Mouse (Mus musculus): ENCODE results near the gene Pnpla2. TPM values are rescaled to one million over a fixed set of nuclear protein-coding genes. Genes with fewer than 3 reads are reported as not detected.
"Not testable (repeated sequence)": the region's sequence is repeated elsewhere in the genome, so short reads cannot be mapped to it uniquely, and the experiment has no call there.

Gene Pnpla2
- total RNA-seq (2021) = 100 to 1,000 TPM; 119 to 151 TPM
- long read RNA-seq, experiment 1, transcript Pnpla2-203 (9 exons, 2,625 nt) = major isoform, 83 of 96 reads
- long read RNA-seq, experiment 1, partial matches to known transcripts = 12 of 96 reads
- long read RNA-seq, experiment 1, other reads (novel, unspliced or antisense) = 1 of 96 reads
- long read RNA-seq, experiment 2, transcript Pnpla2-203 (9 exons, 2,625 nt) = major isoform, 101 of 130 reads
- long read RNA-seq, experiment 2, partial matches to known transcripts = 14 of 130 reads
- long read RNA-seq, experiment 2, other reads (novel, unspliced or antisense) = 13 of 130 reads

DNA sequence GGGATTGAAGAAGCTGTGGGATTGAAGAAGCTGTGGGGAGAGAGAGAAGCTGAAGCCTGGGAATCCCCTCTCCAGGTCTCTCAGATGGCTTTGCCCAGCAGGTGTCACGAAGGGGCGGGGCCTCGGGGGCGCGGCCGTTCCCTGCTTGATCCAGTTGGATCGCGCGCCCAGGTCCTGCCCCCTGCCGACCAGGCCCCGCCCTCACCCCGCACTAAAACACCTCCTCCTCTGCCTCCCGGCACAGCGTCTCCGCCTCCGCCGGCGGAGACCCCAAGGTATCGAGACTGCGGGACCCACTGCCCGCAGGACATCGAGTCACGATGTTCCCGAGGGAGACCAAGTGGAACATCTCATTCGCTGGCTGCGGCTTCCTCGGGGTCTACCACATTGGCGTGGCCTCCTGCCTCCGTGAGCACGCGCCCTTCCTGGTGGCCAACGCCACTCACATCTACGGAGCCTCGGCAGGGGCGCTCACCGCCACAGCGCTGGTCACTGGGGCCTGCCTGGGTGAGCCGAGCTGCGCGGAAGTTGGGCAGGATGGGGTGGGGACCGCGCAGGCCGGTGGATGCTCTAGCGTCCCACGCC is at the start of gene Pnpla2:
TSS of gene Pnpla2 (plus strand) at position 232 of the 585 bp plus-strand sequence.
- peak; percentile 97 for DNase-seq

DNA sequence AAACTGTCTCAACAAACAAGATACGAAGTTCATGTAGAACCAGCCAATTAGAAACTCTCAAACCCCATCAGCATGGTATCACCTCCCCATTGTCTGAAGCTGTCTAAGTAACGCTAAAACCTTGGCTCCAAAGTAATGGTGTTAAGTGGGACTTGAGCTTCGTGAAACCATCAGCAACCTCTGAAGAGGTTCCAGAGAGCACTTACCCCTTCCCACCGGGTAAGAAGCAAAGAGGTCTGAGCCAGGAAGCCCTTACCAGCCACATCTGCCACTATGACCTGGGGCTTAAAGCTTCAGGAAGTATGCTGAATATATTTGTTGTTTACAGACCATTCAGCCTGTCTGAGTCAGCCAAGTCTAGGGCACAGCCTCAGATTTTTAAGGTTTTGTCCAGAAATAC is 49.5 kb upstream of the Pnpla2 start:
- no peak for DNase-seq

DNA sequence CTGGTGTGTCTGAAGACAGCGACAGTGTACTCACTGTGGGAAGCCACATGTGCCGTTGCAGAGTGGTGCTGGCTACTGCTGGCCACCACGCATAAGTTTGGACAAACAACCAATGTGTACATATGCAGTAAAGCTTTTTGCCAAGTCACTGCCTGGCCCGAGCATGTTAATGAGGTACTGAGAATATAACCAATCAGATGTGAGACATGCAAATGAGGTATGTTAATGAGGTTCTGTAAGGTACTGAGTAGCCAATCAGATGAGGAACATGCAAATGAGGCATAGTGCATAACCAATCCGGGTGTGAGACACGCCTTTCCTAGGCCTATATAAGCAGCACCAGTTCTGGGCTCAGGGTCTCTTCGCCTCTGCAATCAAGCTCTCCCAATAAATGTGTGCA is 47.3 kb upstream of the Pnpla2 start:
- DNase-seq = not testable (repeated sequence)

DNA sequence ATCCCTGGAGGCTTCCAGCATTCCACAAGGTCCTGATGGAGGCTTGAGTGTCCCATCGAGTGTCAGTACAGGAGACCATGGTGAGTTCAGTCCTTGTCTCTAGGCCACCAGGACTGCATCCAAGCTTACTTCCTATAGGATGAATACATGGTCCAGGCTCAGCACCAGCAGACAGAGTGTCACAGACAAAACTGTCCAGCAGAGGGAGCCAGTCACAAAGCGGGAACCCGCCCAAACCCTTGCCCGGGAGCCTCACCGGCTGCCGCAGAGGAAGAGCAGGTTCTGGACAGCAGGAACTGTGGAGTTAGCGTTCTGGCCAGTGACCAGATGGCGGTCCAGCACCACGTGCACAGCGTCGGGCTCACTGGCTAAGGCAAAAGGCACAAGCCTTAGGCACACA is 46.2 kb upstream of the Pnpla2 start:
- DNase-seq = peak; percentile 88

DNA sequence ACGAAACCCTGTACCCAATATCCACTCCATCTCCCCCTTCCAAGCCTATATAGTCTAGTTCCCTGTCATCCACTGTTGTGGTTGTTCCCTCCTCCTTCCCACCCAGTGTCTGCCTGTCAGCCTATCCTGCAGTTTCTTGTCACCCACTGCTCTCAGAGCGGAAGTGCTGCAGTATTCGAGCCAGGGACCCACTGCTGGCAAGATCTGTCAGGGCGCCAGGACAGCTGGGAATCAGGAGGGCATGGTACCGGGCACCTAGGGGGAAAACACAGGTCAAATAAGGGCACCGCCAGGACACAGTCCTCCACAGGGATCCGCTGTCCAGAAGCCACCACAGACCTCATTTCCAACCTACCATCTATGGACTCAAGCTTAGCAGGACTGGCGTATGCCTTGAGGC is 44.4 kb upstream of the Pnpla2 start:
- no peak for DNase-seq

DNA sequence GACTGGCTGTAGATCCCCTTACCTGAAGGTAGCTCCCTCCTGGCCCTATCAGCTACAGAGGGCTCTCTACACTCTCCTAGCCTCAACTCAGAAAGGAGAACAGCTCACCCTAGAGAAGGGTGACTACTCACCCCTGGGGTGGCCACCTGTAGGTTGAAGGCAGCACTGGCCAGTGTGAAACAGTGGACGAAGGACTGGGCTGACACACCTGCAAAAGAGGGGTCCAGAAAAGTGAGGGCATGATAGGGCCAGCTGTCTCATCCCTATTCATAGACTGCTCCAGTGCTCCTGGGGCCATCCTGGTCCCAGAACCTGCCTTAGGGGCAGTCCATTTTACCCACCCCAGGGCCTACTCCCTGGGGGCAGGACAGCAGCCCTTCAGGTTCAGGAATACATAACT is 43.3 kb upstream of the Pnpla2 start:
- DNase-seq = no peak

DNA sequence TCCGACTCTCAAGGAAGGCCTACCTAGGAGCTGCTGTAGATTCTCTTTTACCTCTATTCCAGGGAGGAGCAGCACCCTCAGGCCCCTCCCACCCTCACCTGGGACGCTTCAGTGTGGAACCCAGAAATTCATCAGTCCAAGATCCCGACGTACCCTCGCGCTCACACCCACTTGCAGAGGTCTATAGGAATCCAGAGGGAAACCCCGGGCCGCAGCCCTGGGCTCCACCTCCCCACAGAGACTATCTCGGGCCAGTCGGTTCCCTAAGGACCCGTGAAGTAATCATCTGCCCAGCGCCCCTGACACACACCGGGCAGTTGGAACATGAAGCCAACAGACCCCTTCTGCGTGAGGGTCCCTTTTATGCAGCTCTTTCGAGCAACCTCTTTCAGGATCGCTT is 41.7 kb upstream of the Pnpla2 start:
- no peak for DNase-seq

DNA sequence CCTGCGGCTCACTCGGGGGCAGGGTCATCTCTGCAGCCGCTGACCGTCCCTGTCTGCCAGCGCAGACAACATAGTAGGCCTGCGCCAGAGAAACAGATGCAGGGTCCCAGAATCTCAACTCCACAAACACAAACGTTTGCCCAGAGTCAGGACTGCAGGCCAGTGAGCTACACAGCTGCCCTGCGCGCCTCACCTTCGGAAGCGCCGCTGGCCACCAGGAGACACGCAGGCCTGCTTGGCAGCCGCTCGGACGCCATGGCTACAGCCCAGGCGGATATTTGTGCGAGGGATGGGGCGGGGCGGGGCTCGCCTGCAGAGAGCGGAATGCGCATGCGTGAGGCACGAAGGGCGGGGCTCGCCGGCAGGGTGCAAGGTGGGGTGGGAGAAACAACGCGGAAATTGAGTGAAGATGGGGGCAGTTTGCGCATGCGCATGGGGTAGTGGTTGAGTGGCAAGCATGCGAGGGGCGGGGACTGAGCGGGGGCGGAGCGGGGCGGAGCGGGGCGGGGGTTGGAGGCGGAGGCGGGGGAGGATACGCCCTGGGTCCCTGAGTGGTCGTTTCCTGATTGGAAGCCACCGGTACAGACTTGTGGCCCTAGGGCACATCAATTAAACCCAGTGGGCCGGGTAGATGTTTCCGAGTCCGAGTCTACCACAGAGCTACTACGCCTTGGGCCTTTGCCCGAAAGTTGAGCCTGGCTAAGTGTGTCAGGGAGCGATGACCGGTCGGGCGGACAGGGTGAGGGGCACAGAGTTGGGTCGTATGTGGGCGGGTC is 41.0 kb upstream of the Pnpla2 start, which contains the start of gene Gatd1:
TSS of gene Gatd1 (minus strand) at position 328 of the 776 bp plus-strand sequence.
- peak; percentile 100 for DNase-seq

DNA sequence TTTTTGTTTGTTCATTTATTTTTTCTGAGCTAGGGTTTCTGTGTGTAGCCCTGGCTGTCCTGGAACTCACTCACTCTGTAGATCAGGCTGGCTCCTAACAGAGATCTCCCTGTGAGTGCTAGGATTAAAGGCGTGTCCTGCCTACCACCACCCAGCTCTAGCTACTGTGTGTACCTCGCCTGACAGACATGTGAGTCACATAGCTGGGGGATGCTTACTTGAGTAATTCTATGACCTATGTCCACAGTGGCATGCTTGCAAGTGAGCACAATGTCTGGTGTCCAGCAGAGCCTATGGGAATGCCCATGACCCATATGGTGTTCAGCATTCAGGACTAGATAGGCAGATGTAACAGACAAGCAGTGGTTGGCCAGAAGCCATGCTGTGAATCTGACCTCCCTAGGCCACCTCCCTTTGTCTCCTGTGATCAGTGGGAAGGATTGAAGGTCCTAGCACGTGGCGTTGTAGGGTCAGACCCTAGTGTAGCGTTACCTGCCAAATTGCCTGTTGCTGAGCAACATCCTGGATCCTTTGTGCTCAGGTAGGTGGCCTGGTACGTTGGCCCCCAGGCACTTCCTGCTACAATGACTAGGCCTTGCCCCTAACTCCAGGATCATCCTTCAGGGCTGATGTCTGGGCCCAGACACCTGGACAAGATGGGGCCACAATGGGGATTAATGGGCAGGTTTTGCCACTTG is 38.7 kb upstream of the Pnpla2 start:
- no peak for DNase-seq

DNA sequence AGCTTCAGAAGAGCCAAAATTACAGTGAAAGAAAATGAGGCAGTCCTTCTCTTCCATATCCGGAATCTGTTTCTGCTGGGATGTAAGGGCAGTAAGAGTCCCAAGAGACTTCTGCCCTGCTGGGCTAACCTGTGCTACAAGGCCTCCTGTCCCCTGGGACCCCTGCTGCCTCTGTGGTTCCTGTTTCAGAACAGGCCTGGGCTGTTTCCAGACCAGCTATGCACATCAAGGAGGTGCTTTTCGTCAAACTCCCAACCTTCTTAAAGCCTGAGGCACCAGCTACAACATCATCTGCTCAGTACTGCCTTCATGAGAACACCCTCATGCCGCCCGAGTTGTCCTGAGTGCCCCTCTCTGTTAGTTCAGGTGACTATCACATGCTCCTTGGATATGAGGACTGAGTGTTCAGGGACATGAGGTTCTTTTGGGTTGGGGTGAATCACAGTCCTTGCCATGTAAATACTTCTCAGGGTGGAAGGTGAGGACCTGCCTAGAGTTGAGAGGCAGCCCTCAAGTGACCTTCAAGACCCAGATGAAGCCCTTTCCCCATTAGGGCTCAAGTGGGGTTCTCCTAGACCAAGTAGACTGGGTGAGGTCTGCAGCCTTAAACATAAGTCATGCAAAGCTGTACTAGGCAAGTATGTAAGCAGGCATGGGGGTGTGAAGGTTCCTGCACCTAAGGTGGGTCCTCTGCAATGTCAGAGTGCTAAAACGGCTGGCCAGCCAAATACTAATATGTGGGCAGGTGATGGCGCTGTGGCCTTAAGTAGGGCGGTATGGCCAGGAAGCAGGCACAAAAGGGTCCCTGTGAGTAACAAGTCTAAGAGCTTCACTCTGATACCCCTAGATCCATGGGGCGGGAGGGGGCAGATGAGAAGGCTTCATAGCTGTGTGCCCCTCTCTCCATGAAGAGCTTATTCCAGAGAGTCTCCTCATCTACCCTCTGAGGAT is 37.0 kb upstream of the Pnpla2 start:
- DNase-seq = no peak

DNA sequence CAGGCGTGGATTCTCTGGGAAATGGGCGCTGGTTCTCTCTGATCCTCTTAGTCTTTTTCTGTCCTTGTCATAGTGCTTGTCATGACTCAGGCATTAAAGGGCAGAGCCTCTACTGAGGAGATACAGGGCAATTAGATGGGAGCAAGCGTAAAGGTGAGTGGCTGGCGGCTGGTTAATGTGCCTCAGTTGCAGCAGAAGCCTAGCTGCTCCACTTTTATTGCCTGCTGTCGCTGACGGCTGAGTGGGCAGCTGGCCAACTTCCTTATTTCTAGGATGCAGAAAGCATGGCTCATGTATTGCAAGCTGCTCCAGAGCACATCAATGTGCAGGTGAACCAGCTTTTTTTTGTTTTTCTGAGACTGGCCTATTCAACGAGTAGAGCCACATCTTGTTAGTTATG is 36.0 kb upstream of the Pnpla2 start:
- no peak for DNase-seq

DNA sequence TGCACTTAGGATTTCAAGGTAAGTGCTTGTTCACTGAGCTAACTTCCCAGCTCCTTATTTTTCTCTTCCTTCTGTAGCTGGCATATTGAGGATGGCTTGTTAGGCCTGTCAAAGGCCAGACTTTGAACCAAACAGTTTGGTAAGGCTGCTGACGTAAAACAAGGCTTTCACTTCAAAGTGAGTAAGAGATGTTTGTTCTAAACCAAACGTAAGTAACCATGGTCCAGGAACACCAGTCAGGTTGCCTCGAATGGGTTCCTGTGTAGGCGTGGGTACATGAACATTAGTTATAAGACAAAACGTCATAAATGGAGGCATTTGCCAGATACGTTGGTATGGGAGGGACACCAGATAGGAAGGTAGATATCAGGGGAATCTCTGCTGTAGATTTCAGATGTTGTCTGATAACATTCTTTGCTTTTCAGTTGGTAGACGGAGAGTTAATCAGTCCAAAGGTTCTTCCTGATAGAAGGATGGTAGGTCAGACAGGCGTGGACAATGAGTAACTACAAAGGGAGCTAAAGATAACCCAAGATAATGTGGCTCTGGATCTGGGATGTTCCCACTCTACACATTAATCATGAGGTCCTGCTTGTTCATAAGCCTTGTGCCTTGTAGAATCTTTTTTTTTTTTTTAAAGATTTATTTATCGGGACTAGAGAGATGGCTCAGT is 34.8 kb upstream of the Pnpla2 start:
- DNase-seq = no peak

DNA sequence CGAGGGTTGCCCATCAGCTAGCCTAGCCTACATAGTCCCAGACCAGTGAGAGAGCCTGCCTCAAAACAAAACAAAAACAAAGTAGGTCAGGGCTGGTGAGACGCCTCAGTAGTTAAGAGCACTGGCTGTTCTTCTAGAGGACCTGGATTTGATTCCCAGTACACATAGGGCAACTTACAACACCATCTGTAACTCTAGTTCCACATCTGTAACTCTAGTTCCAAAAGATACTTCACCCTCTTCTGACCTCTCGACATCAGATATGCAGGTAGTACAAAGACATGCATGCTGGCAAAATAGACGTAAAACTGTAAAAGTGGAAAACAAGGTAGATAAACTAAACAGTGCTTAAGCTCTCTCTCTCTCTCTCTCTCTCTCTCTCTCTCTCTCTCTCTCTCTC is 31.2 kb upstream of the Pnpla2 start:
- no peak for DNase-seq

DNA sequence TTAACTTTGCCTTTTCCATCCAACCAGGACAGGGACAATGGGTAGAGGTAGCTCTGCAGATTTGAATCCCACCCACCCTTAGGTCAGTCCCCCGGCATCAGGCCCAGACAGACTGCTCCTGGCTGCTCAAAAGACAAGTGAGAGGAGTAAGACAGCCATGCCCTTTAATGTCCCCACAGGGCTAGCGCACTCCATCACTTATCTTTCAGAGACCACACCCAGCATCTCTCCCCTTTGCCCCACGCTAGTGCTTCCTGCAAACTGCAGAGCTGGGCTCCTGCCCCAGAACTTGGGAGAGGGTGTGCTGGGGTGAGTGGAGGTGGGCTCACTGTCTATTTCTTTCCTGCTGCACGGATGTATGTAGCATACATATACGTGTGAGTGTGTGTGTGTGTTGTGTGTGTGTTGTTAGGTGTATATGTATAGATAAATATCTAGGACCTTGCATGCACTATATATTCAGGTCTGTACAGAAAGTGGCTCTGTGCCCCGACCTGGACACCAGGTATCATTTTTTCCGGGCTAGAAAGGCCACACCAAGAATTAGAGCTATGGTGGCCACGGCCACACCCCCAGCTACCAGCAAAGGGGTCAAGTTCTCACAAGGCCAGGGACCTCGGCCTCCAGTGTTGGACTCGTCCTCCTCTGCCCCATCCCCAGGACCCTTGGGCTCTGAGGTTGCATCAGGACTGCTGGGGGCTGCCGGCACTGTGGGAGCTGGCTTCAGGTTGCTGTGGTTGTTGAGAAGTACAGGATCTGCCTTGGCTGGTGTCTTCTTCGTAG is 27.9 kb upstream of the Pnpla2 start:
- no peak for DNase-seq

DNA sequence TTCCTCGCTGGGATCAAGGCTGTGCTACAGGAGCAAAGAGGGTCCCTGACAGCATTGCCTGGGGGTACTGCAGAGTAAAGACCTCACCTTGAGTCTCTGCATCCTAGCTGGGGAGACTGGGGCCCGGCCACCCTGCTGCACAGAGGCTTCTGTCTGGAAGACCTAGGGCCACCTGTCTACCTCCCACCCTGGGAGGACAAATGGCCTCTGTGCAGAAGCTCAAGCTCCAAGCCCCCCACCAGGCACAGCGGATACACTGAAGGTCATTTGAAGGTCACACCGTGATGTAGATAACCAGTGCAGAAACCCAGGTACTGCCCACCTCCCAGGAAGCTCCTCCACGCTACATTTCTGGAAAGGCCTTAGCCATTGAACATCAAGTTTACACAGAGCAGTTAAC is 26.3 kb upstream of the Pnpla2 start:
- no peak for DNase-seq

DNA sequence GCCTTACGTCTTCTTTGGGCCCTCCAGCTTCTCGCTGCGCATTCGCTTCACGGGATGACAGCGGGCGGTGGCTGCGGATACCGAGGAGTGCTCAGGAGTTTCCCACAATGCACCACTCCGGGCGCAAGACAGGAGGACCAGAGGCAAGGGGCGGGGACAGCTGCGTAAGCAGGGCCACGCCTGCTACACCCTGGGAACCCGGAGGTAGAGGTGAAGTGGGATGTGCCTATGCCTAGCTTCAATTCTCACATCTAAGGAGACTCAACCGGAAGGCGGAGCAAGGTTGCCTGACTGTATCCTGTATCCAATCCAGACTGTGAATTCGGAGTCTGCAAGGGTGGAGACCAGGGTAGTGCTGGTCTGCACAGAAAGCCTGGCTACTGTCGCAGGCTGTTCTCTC is 25.7 kb upstream of the Pnpla2 start, which contains the start of gene Cend1:
TSS of gene Cend1 (minus strand) at position 182 of the 400 bp plus-strand sequence.
- DNase-seq = no peak

DNA sequence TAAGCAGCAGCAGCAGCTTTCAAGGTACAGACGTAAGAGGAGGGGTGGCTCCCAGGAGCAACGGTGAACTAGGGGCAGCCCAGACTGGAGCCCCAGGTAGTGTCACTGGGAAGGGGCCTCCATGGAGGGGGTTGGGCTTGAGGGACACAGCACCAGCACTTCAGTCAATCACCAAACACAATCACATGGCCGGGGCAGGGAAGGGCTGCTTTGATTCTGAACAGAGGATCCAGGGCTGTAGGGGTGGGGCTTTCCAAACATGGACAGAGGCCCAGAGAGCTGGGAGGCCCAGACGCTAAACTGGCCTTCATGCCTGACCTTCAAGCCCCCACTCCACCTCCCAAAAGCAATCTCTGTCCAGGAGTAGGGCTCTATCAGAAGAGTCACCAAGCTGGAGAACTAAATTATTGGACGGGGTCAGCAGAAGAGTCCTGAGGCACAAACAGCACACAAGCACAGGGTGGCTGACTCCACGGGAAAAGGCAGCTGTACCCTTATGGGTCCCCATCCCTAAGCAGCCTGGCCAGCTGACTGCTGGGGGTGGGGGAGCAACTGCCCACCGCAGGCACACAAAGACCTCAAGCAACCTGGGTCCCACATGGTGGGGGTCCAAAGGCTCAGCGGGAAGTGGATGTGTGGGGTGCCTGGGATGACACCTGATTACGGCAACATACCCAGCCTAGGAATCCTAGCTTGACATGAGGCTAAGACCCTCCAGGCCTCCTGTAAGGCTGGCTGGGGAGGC is 25.0 kb upstream of the Pnpla2 start:
- no peak for DNase-seq

DNA sequence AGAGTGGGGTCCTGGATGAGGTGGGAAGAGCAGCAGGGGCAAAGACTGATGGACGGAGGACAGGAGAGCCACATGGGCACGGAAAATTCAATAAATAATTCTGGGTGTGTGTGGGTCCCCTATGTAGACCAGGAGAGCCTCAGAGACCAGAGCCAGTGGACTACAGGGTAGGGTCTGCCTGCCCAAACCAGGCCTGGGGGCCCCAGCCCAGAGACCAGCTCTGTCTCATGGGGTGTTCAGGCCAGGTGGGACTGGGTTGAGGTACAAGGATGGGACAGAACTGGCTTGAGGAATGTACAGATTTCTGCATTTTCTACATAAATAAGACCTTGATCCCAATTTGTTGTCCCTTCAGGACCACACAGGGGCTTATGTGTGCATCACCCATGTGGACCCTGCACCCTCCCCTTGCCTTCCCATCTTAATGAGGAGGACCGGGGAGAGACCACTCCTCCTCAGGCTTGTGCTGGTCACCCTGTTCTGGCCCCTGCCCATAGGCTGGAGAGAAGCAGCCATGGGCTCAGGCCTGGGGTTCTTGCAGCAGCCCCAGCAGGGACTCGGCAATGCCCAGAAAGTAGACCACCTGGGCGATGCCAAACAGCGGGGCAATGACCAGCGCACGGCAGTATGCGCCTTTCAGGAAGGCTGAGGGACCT is 24.3 kb upstream of the Pnpla2 start:
- DNase-seq = no peak
